Mouse (Mus musculus) ES-E14 (cell line): ENCODE measurements around the gene Esr1.

Experiments
- CHD2 ChIP-seq: IDR thresholded peaks from 2 replicates; pipeline ENCODE4 v1.6.1; 2014; ENCODE audit warnings: mild to moderate bottlenecking, low read depth, low read length, inconsistent platforms
- HCFC1 ChIP-seq: IDR thresholded peaks from 2 replicates; pipeline ENCODE4 v1.6.1; 2012; ENCODE audit warnings: low read length, inconsistent platforms, borderline replicate concordance; ENCODE audit not compliant: insufficient read depth
- ZC3H11A ChIP-seq: IDR thresholded peaks from 2 replicates; pipeline ENCODE4 v1.6.1; 2012; ENCODE audit warnings: low read depth, mild to moderate bottlenecking, inconsistent platforms, low read length, borderline replicate concordance
- ZNF384 ChIP-seq: IDR thresholded peaks from 2 replicates; pipeline ENCODE4 v1.6.1; 2012; ENCODE audit warnings: low read depth, low read length, inconsistent platforms

GRCm38 (mm10) chr10:4665380-4665779 is 54.0 kb downstream of the Esr1 start:
- no peak for TF ChIP-seq HCFC1
- no peak for TF ChIP-seq ZC3H11A
- no peak for TF ChIP-seq CHD2
- no peak for TF ChIP-seq ZNF384
